Mouse (Mus musculus) embryonic facial prominence, embryonic 11.5 days (tissue): ENCODE results near the gene Col5a1. TPM values are rescaled to one million over a fixed set of nuclear protein-coding genes. Genes with fewer than 3 reads are reported as not detected.

Experiments
- ATAC-seq: fragments of 200-750 bp; cut with Nextera tagmentation; replicated peaks from 2 replicates; pipeline ENCODE4 v1.8.0; 2017; ENCODE audit warnings: low read depth; ENCODE audit not compliant: insufficient number of reproducible peaks, low FRiP score, low TSS enrichment
- DNase-seq: peaks from one replicate; pipeline ENCODE4 v3.0.0-alpha.2; 2015; ENCODE audit warnings: low spot score
- H3K27ac ChIP-seq: fragments of 300-500 bp; sonication (generic); replicated peaks from 2 replicates; pipeline ENCODE4 v1.5.1; 2014; ENCODE audit warnings: mild to moderate bottlenecking, low read depth, low read length, control low read depth
- H3K27me3 ChIP-seq: fragments of 300-500 bp; sonication (generic); 2 replicates; pipeline ENCODE4 v1.6.1; 2014; ENCODE audit warnings: mild to moderate bottlenecking, low read length, moderate library complexity, mixed read lengths; ENCODE audit not compliant: control insufficient read depth, insufficient read depth
- H3K36me3 ChIP-seq: fragments of 300-500 bp; sonication (generic); replicated peaks from 2 replicates; pipeline ENCODE4 v1.6.1; 2014; ENCODE audit warnings: low read depth, mild to moderate bottlenecking, low read length, moderate library complexity, mixed read lengths; ENCODE audit not compliant: control insufficient read depth, insufficient read depth
- H3K4me1 ChIP-seq: fragments of 300-500 bp; sonication (generic); 2 replicates; pipeline ENCODE4 v1.6.1; 2014; ENCODE audit warnings: low read length, mixed read lengths; ENCODE audit not compliant: control insufficient read depth, insufficient read depth
- H3K4me2 ChIP-seq: fragments of 300-500 bp; sonication (generic); 2 replicates; pipeline ENCODE4 v1.6.1; 2014; ENCODE audit warnings: low read depth, mild to moderate bottlenecking, control low read depth, low read length, moderate library complexity
- H3K4me3 ChIP-seq: fragments of 300-500 bp; sonication (generic); 2 replicates; pipeline ENCODE4 v1.5.1; 2014; ENCODE audit warnings: low read depth, low read length, control low read depth
- H3K9ac ChIP-seq: fragments of 300-500 bp; sonication (generic); replicated peaks from 2 replicates; pipeline ENCODE4 v1.6.1; 2014; ENCODE audit warnings: mild to moderate bottlenecking, control low read depth, low read length
- H3K9me3 ChIP-seq: fragments of 300-500 bp; sonication (generic); replicated peaks from 2 replicates; pipeline ENCODE4 v1.6.1; 2016; ENCODE audit warnings: mild to moderate bottlenecking, low read length, inconsistent platforms, mixed read lengths; ENCODE audit not compliant: control insufficient read depth
- WGBS: fragments of 180-500 bp; shearing (Covaris S2); extraction: QIAGEN DNeasy Blood & Tissue Kit; methylation state at CpG from one replicate; pipeline ENCODE4 v1.1.7; 2014; 5-methylcytosine and 5-hydroxymethylcytosine counted together
- polyA plus RNA-seq: library from polyadenylated mRNA; unstranded; fragments of >200 nt; fragmentation: Nextera tagmentation; extraction: Ambion mirVana; gene quantifications from 2 replicates; pipeline ENCODE4 v1.2.1, GENCODE M21; 2014

Gene Col5a1
- polyA plus RNA-seq, 1 experiment from 2014 or later = 29.0 TPM

DNA sequence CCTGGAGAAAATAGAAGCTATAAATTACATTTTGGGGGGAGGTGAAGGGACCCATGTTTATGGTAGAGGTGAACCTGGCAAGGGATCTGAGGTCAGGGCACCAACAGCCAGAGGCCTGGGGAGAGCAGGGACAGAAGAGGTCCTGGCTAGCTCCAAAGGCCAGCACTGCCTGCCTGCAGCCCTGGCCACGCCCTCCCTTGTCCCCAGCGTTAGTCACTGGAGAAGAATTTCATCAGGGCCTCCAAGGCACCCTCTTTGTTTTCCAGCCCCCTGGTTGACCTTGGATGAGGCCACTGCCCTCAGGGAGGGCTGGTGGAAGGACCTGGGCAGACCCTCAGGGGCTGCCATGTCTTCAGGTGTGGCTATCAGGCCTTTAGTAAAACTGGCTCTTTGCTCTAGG lies 30.1 kb downstream of the Col5a1 start:
- no peaks in the 10 kb centered on the region for H3K9me3 ChIP-seq
- DNase-seq = no peak
- H3K4me3 ChIP-seq = no peak overlapping the region
- 49% methylated on average over 2 of the region's 2 CpGs for WGBS
- 0 out of 2 replicates have a peak, but pooled peaks have one; percentile 6 for ATAC-seq
- no peaks in the 10 kb centered on the region for H3K4me1 ChIP-seq
- H3K27me3 ChIP-seq = no peaks in the 10 kb centered on the region
- H3K36me3 ChIP-seq = no peaks in the 10 kb centered on the region
- no peak overlapping the region for H3K4me2 ChIP-seq
- no peak overlapping the region for H3K9ac ChIP-seq
- no peak overlapping the region for H3K27ac ChIP-seq

DNA sequence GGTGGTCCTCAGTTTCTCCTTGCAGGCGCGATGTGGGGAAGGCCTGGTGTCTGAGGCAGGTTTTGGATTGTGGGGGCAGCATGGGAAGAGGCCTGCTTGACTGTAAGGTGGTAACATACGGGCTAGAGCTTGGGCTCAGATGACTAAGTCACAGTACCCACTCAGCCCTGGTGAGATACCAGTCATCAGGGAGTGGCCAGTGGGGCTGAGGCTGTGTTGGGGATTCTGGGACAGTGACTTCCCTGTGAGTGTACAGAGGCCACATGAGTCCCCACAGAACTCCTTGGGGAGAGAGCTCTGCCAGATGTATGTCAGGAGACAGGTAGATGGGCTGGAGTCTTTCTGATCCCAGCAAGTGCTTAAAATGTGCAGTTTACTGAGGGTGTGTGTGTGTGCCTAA lies 31.0 kb downstream of the Col5a1 start:
- 97% methylated on average over 3 of the region's 3 CpGs for WGBS
- no peak for DNase-seq
- H3K9me3 ChIP-seq = no peaks in the 10 kb centered on the region

DNA sequence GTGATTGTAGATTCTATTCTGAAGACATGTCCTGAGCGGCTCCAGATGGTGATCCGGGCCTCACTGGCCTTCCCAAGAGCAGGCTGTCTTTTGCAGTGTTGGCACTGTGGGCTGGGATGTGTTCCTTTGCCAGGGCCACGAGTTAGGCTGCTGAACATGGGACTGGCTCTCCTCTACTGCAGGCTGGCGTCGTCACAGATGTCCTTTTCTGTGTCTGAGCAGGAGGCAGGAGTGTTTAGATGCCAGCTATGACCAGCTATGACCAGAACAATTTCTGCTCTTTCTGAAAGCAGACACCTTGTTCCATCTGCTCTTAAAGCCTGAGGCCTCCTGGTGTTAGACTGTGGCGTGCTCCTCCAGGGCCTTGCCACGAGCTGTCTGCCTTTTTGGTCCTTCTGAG lies 31.9 kb downstream of the Col5a1 start:
- WGBS = 74% methylated on average over 7 of the region's 7 CpGs
- no peaks in the 10 kb centered on the region for H3K27me3 ChIP-seq
- ATAC-seq = no peak
- H3K36me3 ChIP-seq = no peaks in the 10 kb centered on the region
- no peak overlapping the region for H3K27ac ChIP-seq
- no peak overlapping the region for H3K4me3 ChIP-seq
- DNase-seq = no peak
- no peak overlapping the region for H3K9ac ChIP-seq
- H3K9me3 ChIP-seq = no peaks in the 10 kb centered on the region
- H3K4me2 ChIP-seq = no peak overlapping the region
- no peaks in the 10 kb centered on the region for H3K4me1 ChIP-seq

More for the DNA sequence above, 31.0 kb downstream of the Col5a1 start:
- H3K4me2 ChIP-seq = no peak overlapping the region
- H3K27me3 ChIP-seq = no peaks in the 10 kb centered on the region
- no peak for ATAC-seq
- H3K4me1 ChIP-seq = no peaks in the 10 kb centered on the region
- no peaks in the 10 kb centered on the region for H3K36me3 ChIP-seq
- H3K9ac ChIP-seq = no peak overlapping the region
- H3K27ac ChIP-seq = no peak overlapping the region
- H3K4me3 ChIP-seq = no peak overlapping the region

DNA sequence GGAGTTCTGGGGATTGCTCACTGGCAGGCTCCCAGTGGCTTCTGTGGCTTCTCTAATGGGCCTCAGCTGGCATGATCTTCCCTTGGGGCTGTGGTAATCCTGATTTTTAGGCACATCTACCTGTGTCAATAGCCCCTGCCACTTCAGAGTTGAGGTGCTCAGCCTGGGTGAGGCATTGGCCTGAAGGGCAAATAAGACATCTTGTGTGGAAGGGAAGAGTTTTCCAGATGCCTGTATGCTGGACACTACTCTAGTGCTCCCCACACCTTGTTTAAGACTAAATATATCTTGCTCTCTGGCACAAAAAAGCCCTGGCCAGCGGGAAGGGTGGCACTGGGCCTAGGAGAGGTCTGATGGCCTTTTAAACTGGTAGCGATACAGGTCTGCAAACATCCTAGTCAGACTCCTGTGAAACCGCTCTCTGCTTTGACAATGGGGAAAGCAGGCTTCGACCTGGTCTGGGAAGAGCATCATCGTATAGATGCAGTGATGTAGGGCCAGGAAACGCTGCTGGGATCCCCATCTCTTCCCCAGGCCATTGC lies 33.2 kb downstream of the Col5a1 start:
- Histone ChIP-seq H3K4me2 (no peak overlapping the region), H3K9me3 (no peaks in the 10 kb centered on the region), H3K27ac (no peak overlapping the region), H3K9ac (no peak overlapping the region), H3K4me3 (no peak overlapping the region), H3K36me3 (no peaks in the 10 kb centered on the region), H3K4me1 (no peaks in the 10 kb centered on the region), H3K27me3 (no peaks in the 10 kb centered on the region)
- 86% methylated on average over 6 of the region's 6 CpGs for whole genome bisulfite sequencing
- DNase-seq (no peak), ATAC-seq (no peak)

DNA sequence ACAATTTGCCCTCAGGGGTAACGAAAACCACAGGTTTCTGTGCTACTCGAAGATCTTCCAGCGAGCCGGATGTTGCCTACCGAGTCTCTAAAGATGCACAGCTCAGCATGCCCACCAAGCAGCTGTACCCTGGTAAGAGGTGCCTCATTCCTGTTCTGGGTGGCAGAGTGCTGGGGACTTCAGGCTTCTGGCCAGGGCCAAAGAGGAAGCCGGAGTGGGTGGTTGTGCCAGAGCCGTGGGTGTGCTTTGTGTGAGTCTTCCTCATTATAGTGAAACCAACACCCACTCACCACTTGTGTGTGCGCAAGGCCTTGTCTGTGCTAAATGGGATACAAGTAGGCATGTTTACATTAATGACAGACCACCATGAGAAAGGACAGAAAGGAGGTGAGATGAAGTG lies 35.8 kb downstream of the Col5a1 start:
- WGBS = 85% methylated on average over 8 of the region's 8 CpGs

DNA sequence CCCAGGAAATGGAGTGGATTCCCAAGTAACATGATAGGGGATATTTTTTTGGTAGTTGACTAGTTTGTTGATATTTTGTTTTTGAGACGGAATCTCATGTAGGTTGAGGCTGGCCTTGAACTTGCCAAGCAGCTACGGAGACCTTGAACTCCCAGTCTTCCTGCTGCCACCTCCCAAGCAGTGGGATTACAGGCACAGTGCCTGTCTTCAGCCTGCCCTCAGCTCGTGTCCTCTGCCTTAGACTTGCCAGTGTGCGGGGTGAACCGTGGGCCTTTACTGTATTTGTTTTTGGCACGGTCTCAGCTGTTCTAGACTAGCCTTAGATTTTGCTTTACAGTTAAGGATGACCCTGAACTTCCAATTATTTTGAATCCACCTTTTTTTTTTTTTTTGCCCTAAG lies 37.5 kb downstream of the Col5a1 start:
- no peak overlapping the region for H3K4me2 ChIP-seq

More for the DNA sequence above, 35.8 kb downstream of the Col5a1 start:
- no peaks in the 10 kb centered on the region for H3K27me3 ChIP-seq
- no peaks in the 10 kb centered on the region for H3K4me1 ChIP-seq
- H3K9me3 ChIP-seq = no peaks in the 10 kb centered on the region
- H3K36me3 ChIP-seq = no peaks in the 10 kb centered on the region
- H3K4me3 ChIP-seq = no peak overlapping the region
- H3K9ac ChIP-seq = no peak overlapping the region
- H3K4me2 ChIP-seq = no peak overlapping the region
- no peak overlapping the region for H3K27ac ChIP-seq
- DNase-seq = no peak
- no peak for ATAC-seq

DNA sequence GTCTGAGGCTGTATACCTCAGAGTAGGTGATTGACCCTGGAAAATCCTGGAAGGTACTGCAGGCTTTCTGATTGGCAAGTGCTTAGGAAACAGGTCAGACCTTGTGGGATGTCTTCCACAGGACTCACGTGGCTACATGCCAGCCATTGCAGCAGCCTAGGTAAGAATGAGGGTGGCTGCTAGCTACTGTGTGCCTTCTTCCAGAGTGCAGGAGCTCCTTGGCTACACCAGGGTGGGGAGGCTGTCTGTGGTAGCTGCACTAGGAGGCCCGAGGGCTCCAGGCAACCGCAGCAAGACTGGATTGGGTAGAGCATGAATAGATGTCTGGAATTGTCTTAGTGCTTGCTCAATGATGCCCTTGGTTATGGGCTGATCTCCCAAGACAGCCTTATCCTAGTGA lies 38.2 kb downstream of the Col5a1 start:
- no peak for ATAC-seq
- no peaks in the 10 kb centered on the region for H3K9me3 ChIP-seq
- no peak overlapping the region for H3K4me3 ChIP-seq
- no peak overlapping the region for H3K4me2 ChIP-seq
- no peaks in the 10 kb centered on the region for H3K4me1 ChIP-seq
- no peak overlapping the region for H3K9ac ChIP-seq
- H3K27me3 ChIP-seq = no peaks in the 10 kb centered on the region
- WGBS = 81% methylated on average over 3 of the region's 3 CpGs
- no peak overlapping the region for H3K27ac ChIP-seq
- DNase-seq = no peak
- H3K36me3 ChIP-seq = no peaks in the 10 kb centered on the region

More for the DNA sequence above, 37.5 kb downstream of the Col5a1 start:
- Histone ChIP-seq H3K9ac (no peak overlapping the region), H3K36me3 (no peaks in the 10 kb centered on the region), H3K27me3 (no peaks in the 10 kb centered on the region), H3K9me3 (no peaks in the 10 kb centered on the region), H3K27ac (no peak overlapping the region), H3K4me3 (no peak overlapping the region), H3K4me1 (no peaks in the 10 kb centered on the region)
- ATAC-seq = no peak
- DNase-seq = no peak
- WGBS = 89% methylated on average over 6 of the region's 6 CpGs

DNA sequence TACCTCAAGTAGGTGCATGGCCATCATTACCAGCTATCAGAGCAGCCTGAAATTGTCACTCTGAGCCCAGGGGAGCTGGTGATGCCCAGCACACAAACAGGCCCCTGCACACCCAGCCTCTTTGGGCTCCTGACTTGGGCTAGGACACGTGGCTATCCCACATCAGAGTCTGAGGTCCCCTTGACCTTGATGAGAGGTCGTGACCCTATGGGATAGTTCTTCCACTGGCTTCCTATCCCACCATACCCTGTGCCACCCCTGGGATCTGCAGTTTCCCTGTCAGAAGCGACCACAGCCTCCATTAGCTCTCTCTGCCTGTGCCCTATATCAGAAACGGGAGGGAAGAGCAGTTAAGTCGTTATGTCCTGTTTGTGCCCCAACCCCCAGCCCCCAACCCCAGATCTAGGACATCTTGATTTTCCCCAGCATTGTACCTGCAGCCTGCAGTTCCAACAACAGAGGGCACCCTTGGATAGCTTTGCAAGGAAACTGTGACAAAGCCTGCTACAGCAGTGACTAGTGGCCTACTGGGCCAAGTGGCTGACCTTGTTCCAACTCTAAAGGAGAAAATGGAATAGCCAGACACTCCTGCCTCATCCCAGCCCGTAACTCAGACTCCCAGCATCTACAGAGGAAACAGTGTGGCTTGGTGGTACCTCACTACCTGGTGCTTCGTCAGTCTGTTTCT lies 40.4 kb downstream of the Col5a1 start:
- WGBS = 45% methylated on average over 7 of the region's 7 CpGs
- Histone ChIP-seq H3K4me1 (no peaks in the 10 kb centered on the region; the same call in none of the 2 replicates), H3K9ac (no peak overlapping the region), H3K27me3 (no peaks in the 10 kb centered on the region), H3K36me3 (no peaks in the 10 kb centered on the region), H3K9me3 (no peaks in the 10 kb centered on the region), H3K27ac (no peak overlapping the region), H3K4me2 (no peak overlapping the region), H3K4me3 (no peak overlapping the region)
- DNase-seq (peak; percentile 66), ATAC-seq (0 out of 2 replicates have a peak, but pooled peaks have one; percentile 14)
